Mouse (Mus musculus) cerebellum, postnatal 4 days (tissue): Measurements from ENCODE around the gene Rnf19b.
A peak's percentile ranks its signal among the peaks of the same experiment; 100 is the strongest.

Source experiments
- DNase-seq, 2 experiments: peaks; one replicate each; pipeline ENCODE4 v3.0.0; 2022; ENCODE audit warnings: low spot score in 2 of 2, mixed read lengths in 1 of 2

Gene Rnf19b

GRCm38 (mm10) chr4:129058207-129059092, at the start of gene Rnf19b:
Gene Rnf19b (plus strand): TSS chr4:129058271.
- peak in 1 of 2 experiments; percentile 46 for DNase-seq

- DNase-seq, result no peak
Observed at GRCm38 (mm10) chr4:129008672-129009071, 49.4 kb upstream of the Rnf19b start.

GRCm38 (mm10) chr4:129009521-129009920, 48.5 kb upstream of the Rnf19b start:
- no peak for DNase-seq

- DNase-seq, result peak in 1 of 2 experiments; percentile 63
Observed at GRCm38 (mm10) chr4:129011604-129012121, 46.4 kb upstream of the Rnf19b start.

- DNase-seq, result no peak
Observed at GRCm38 (mm10) chr4:129013151-129013864, 44.8 kb upstream of the Rnf19b start.

- DNase-seq, result no peak
Observed at GRCm38 (mm10) chr4:129016329-129016728, 41.7 kb upstream of the Rnf19b start.

- DNase-seq, result no peak
Observed at GRCm38 (mm10) chr4:129017150-129017549, 40.9 kb upstream of the Rnf19b start.

GRCm38 (mm10) chr4:129018788-129019435, 39.2 kb upstream of the Rnf19b start:
- DNase-seq, result no peak

GRCm38 (mm10) chr4:129019788-129020187, 38.3 kb upstream of the Rnf19b start:
- no peak for DNase-seq

GRCm38 (mm10) chr4:129020454-129020853, 37.6 kb upstream of the Rnf19b start:
- DNase-seq, result peak; percentile 66 to 89

- DNase-seq, result no peak
Observed at GRCm38 (mm10) chr4:129021426-129021825, 36.6 kb upstream of the Rnf19b start.

GRCm38 (mm10) chr4:129021886-129022285, 36.2 kb upstream of the Rnf19b start:
- no peak for DNase-seq

- no peak for DNase-seq
Observed at GRCm38 (mm10) chr4:129023884-129024283, 34.2 kb upstream of the Rnf19b start.

- peak in 1 of 2 experiments; percentile 63 for DNase-seq
Observed at GRCm38 (mm10) chr4:129024775-129025174, 33.3 kb upstream of the Rnf19b start.

- DNase-seq, result no peak
Observed at GRCm38 (mm10) chr4:129025707-129026106, 32.4 kb upstream of the Rnf19b start.

- no peak for DNase-seq
Observed at GRCm38 (mm10) chr4:129030746-129031145, 27.3 kb upstream of the Rnf19b start.

- DNase-seq, result no peak
Observed at GRCm38 (mm10) chr4:129031408-129031965, 26.6 kb upstream of the Rnf19b start.

- no peak for DNase-seq
Observed at GRCm38 (mm10) chr4:129032133-129032962, 25.7 kb upstream of the Rnf19b start.

- no peak for DNase-seq
Observed at GRCm38 (mm10) chr4:129032963-129033951, 24.8 kb upstream of the Rnf19b start.
